Mouse (Mus musculus): Measurements from ENCODE around the gene Crb1. TPM values are rescaled to one million over a fixed set of nuclear protein-coding genes. Genes with fewer than 3 reads are reported as not detected.
"Not testable (repeated sequence)": the region's sequence is repeated elsewhere in the genome, so short reads cannot be mapped to it uniquely, and the experiment has no call there.

Crb1 gene
- polyA plus RNA-seq, 1 experiment = not detected

- no peaks in the 10 kb centered on the region for H3K36me3 ChIP-seq (ENCODE audit: control insufficient read depth, insufficient read depth, low read length)
- H3K27ac ChIP-seq (ENCODE audit: insufficient read depth, low read depth, low read length) = no peak overlapping the region
- no peaks in the 10 kb centered on the region for H3K4me1 ChIP-seq (ENCODE audit: control insufficient read depth, insufficient read depth, insufficient read length, low read length)
- TF ChIP-seq POLR2A (IDR thresholded peaks at IDR 0.05; ENCODE audit: low read depth, low read length) (no peak), CTCF (IDR thresholded peaks at IDR 0.05; ENCODE audit: extremely low read depth, insufficient read length, insufficient replicate concordance, low read depth, low read length) (no peak)
- H3K4me3 ChIP-seq (ENCODE audit: low read depth, low read length) = no peak overlapping the region
- no peaks in the 10 kb centered on the region for H3K27me3 ChIP-seq (ENCODE audit: control insufficient read depth, insufficient read depth, low read length)
- 77% methylated on average over 5 of the region's 5 CpGs for WGBS
These were observed 48.6 kb downstream of the Crb1 start for GRCm38 (mm10) chr1:139328286-139328685.

- H3K27ac ChIP-seq (ENCODE audit: insufficient read depth, low read depth, low read length) = no peak overlapping the region
- H3K4me1 ChIP-seq (ENCODE audit: control insufficient read depth, insufficient read depth, insufficient read length, low read length) = no peaks in the 10 kb centered on the region
- no peaks in the 10 kb centered on the region for H3K36me3 ChIP-seq (ENCODE audit: control insufficient read depth, insufficient read depth, low read length)
- H3K27me3 ChIP-seq (ENCODE audit: control insufficient read depth, insufficient read depth, low read length) = no peaks in the 10 kb centered on the region
- TF ChIP-seq CTCF (IDR thresholded peaks at IDR 0.05; ENCODE audit: extremely low read depth, insufficient read length, insufficient replicate concordance, low read depth, low read length) (no peak), POLR2A (IDR thresholded peaks at IDR 0.05; ENCODE audit: low read depth, low read length) (no peak)
- 70% methylated on average over 2 of the region's 2 CpGs for WGBS
- H3K4me3 ChIP-seq (ENCODE audit: low read depth, low read length) = no peak overlapping the region
These were observed 51.5 kb downstream of the Crb1 start for GRCm38 (mm10) chr1:139325378-139325777.

GRCm38 (mm10) chr1:139319798-139320197 is 57.1 kb downstream of the Crb1 start:
- H3K4me3 ChIP-seq (ENCODE audit: low read depth, low read length) = no peak overlapping the region
- H3K4me1 ChIP-seq (ENCODE audit: control insufficient read depth, insufficient read depth, insufficient read length, low read length) = no peaks in the 10 kb centered on the region
- no peak overlapping the region for H3K27ac ChIP-seq (ENCODE audit: insufficient read depth, low read depth, low read length)
- H3K36me3 ChIP-seq (ENCODE audit: control insufficient read depth, insufficient read depth, low read length) = no peaks in the 10 kb centered on the region
- H3K27me3 ChIP-seq (ENCODE audit: control insufficient read depth, insufficient read depth, low read length) = no peaks in the 10 kb centered on the region
- WGBS = 50% methylated on average over 6 of the region's 6 CpGs
- TF ChIP-seq CTCF (IDR thresholded peaks at IDR 0.05; ENCODE audit: extremely low read depth, insufficient read length, insufficient replicate concordance, low read depth, low read length) = no peak
- no peak for TF ChIP-seq POLR2A (IDR thresholded peaks at IDR 0.05; ENCODE audit: low read depth, low read length)

- H3K4me1 ChIP-seq (ENCODE audit: control insufficient read depth, insufficient read depth, insufficient read length, low read length) = no peaks in the 10 kb centered on the region
- no peak overlapping the region for H3K4me3 ChIP-seq (ENCODE audit: low read depth, low read length)
- no peaks in the 10 kb centered on the region for H3K36me3 ChIP-seq (ENCODE audit: control insufficient read depth, insufficient read depth, low read length)
- TF ChIP-seq POLR2A (IDR thresholded peaks at IDR 0.05; ENCODE audit: low read depth, low read length) (no peak), CTCF (IDR thresholded peaks at IDR 0.05; ENCODE audit: extremely low read depth, insufficient read length, insufficient replicate concordance, low read depth, low read length) (no peak)
- H3K27ac ChIP-seq (ENCODE audit: insufficient read depth, low read depth, low read length) = no peak overlapping the region
- H3K27me3 ChIP-seq (ENCODE audit: control insufficient read depth, insufficient read depth, low read length) = no peaks in the 10 kb centered on the region
- WGBS = 74% methylated on average over 4 of the region's 4 CpGs
These were observed 62.5 kb downstream of the Crb1 start for GRCm38 (mm10) chr1:139314297-139314874.

GRCm38 (mm10) chr1:139308915-139309314 is 68.0 kb downstream of the Crb1 start:
- WGBS = 65% methylated on average over 4 of the region's 4 CpGs
- TF ChIP-seq POLR2A (IDR thresholded peaks at IDR 0.05; ENCODE audit: low read depth, low read length) (no peak), CTCF (IDR thresholded peaks at IDR 0.05; ENCODE audit: extremely low read depth, insufficient read length, insufficient replicate concordance, low read depth, low read length) (no peak)

GRCm38 (mm10) chr1:139302519-139302918 is 74.4 kb downstream of the Crb1 start:
- H3K27ac ChIP-seq (ENCODE audit: insufficient read depth, low read depth, low read length); H3K27me3 ChIP-seq (ENCODE audit: control insufficient read depth, insufficient read depth, low read length); H3K4me1 ChIP-seq (ENCODE audit: control insufficient read depth, insufficient read depth, insufficient read length, low read length); H3K36me3 ChIP-seq (ENCODE audit: control insufficient read depth, insufficient read depth, low read length); H3K4me3 ChIP-seq (ENCODE audit: low read depth, low read length): not testable (repeated sequence)

More at GRCm38 (mm10) chr1:139308915-139309314, 68.0 kb downstream of the Crb1 start:
- Histone ChIP-seq H3K36me3 (ENCODE audit: control insufficient read depth, insufficient read depth, low read length) (no peaks in the 10 kb centered on the region), H3K27me3 (ENCODE audit: control insufficient read depth, insufficient read depth, low read length) (no peaks in the 10 kb centered on the region), H3K4me3 (ENCODE audit: low read depth, low read length) (no peak overlapping the region), H3K4me1 (ENCODE audit: control insufficient read depth, insufficient read depth, insufficient read length, low read length) (no peaks in the 10 kb centered on the region), H3K27ac (ENCODE audit: insufficient read depth, low read depth, low read length) (no peak overlapping the region)

GRCm38 (mm10) chr1:139301830-139302229 is 75.1 kb downstream of the Crb1 start:
- TF ChIP-seq POLR2A (IDR thresholded peaks at IDR 0.05; ENCODE audit: low read depth, low read length) = no peak
- TF ChIP-seq CTCF (IDR thresholded peaks at IDR 0.05; ENCODE audit: extremely low read depth, insufficient read length, insufficient replicate concordance, low read depth, low read length) = no peak
- Histone ChIP-seq H3K27me3 (ENCODE audit: control insufficient read depth, insufficient read depth, low read length) (no peaks in the 10 kb centered on the region), H3K27ac (ENCODE audit: insufficient read depth, low read depth, low read length) (no peak overlapping the region), H3K4me1 (ENCODE audit: control insufficient read depth, insufficient read depth, insufficient read length, low read length) (no peaks in the 10 kb centered on the region), H3K36me3 (ENCODE audit: control insufficient read depth, insufficient read depth, low read length) (no peaks in the 10 kb centered on the region), H3K4me3 (ENCODE audit: low read depth, low read length) (no peak overlapping the region)
- WGBS = 87% methylated on average over 5 of the region's 5 CpGs

GRCm38 (mm10) chr1:139292023-139292422 is 84.9 kb downstream of the Crb1 start:
- Histone ChIP-seq H3K4me3 (ENCODE audit: low read depth, low read length) (no peak overlapping the region), H3K4me1 (ENCODE audit: control insufficient read depth, insufficient read depth, insufficient read length, low read length) (no peaks in the 10 kb centered on the region), H3K36me3 (ENCODE audit: control insufficient read depth, insufficient read depth, low read length) (no peaks in the 10 kb centered on the region), H3K27ac (ENCODE audit: insufficient read depth, low read depth, low read length) (no peak overlapping the region), H3K27me3 (ENCODE audit: control insufficient read depth, insufficient read depth, low read length) (no peaks in the 10 kb centered on the region)
- TF ChIP-seq POLR2A (IDR thresholded peaks at IDR 0.05; ENCODE audit: low read depth, low read length) = no peak
- no peak for TF ChIP-seq CTCF (IDR thresholded peaks at IDR 0.05; ENCODE audit: extremely low read depth, insufficient read length, insufficient replicate concordance, low read depth, low read length)
- WGBS = 64% methylated on average over 4 of the region's 4 CpGs

All from small intestine, adult 2 months (tissue).